Mouse (Mus musculus): ENCODE results near the gene Xpc.

GRCm38 (mm10) chr6:91533359-91533758, 17.7 kb upstream of the Xpc start:
- TF ChIP-seq CTCF (conservative IDR thresholded peaks at IDR 0.05; ENCODE audit: low read length) = no peak
- TF ChIP-seq NANOG (IDR thresholded peaks at IDR 0.05; ENCODE audit: borderline replicate concordance, low read length) = no peak
- no peak for TF ChIP-seq POU5F1 (IDR thresholded peaks at IDR 0.05; ENCODE audit: borderline replicate concordance, low read length)
